Mouse (Mus musculus): Measurements from ENCODE around the gene Uaca. TPM values are rescaled to one million over a fixed set of nuclear protein-coding genes. Genes with fewer than 3 reads are reported as not detected.

The Uaca gene
- total and polyA plus RNA-seq, 3 experiments: 10.6 to 53.5 (median 42.7) TPM

DNA sequence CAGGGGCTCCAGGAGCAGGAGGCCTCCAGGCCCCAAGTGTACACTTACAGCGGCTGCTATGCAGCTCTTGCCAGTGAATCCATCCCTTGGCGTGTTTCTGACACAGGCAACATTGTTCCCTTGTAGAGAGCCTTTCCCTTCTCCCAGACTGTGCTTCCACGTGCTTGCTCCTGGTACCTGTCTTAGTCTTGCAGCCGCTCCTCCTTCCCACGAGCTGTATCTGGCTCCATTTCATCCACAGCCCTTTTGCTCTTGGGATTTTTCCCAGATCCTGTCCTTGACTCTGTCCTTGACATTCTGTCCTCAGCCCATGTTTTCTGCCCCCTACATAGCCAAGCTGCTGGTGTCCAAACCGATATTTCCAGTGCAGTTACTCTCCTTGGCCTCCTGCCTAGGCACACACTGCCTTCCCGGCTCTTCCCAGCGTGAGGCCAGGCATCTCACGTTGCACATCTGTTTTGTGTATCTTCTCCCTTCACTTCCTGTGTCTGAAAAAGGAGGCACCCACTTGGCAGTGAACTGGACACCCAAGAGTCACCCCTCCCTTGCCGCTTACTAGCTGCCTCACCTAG, 34.8 kb upstream of the Uaca start:
- peak; percentile 57 to 78 for DNase-seq
- TF ChIP-seq CTCF (IDR thresholded peaks at IDR 0.05) (no peak), EP300 (IDR thresholded peaks at IDR 0.05; ENCODE audit: insufficient read depth, low read depth, low read length) (peak; percentile 73; the same call in 1 of the 2 replicates), POLR2A (IDR thresholded peaks at IDR 0.05; ENCODE audit: insufficient read depth, low read depth, low read length) (no peak)
- Histone ChIP-seq H3K36me3 (ENCODE audit: control insufficient read depth, insufficient read depth, low read length) (no peaks in the 10 kb centered on the region), H3K79me2 (replicated peaks; ENCODE audit: control insufficient read depth, insufficient read depth, low read length) (no peaks in the 10 kb centered on the region), H3K27ac (peak overlapping the region; percentile 47), H3K4me1 (ENCODE audit: control insufficient read depth, insufficient read depth, low read length) (peaks cover 13% of the 10 kb centered on the region), H3K27me3 (ENCODE audit: control insufficient read depth, insufficient read depth, low read length) (no peaks in the 10 kb centered on the region), H3K4me3 (no peak overlapping the region), H3K9ac (ENCODE audit: low read depth, low read length) (no peak overlapping the region)
- WGBS: 23% methylated on average over 10 of the region's 10 CpGs
- intact Hi-C loops (cut with DNase I): loop anchor here (2.0 kb wide), 1 partner anchor 59 kb away; no protein-coding TSS in a partner anchor

DNA sequence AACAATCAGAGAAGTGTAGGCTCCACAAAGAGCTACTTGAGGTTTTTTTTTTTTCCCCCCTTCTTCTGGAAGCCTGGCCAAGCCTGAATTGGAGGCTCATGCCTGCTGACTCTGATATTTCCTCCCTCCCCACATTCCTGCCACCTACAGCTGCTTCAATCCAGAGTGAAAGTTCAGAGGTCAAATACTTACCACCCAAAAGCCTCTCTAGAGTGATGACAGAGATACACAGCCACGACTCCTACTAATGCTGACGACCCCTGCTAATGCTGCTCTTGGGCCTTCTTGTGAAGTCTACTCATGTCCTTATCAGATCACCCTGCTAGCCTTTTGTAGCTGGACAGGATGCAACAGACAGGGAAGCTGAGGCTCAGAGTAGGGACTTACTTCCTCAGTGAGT, 29.2 kb upstream of the Uaca start:
- H3K79me2 ChIP-seq (replicated peaks; ENCODE audit: control insufficient read depth, insufficient read depth, low read length): no peaks in the 10 kb centered on the region
- no peak for TF ChIP-seq POLR2A (IDR thresholded peaks at IDR 0.05; ENCODE audit: insufficient read depth, low read depth, low read length)
- TF ChIP-seq EP300 (IDR thresholded peaks at IDR 0.05; ENCODE audit: insufficient read depth, low read depth, low read length): no peak
- no peak for TF ChIP-seq CTCF (IDR thresholded peaks at IDR 0.05)
- DNase-seq: no peak
- no peaks in the 10 kb centered on the region for H3K36me3 ChIP-seq (ENCODE audit: control insufficient read depth, insufficient read depth, low read length)
- intact Hi-C loops (cut with DNase I): no loop called here
- no peak overlapping the region for H3K9ac ChIP-seq (ENCODE audit: low read depth, low read length)
- H3K27ac ChIP-seq: no peak overlapping the region
- H3K4me3 ChIP-seq: no peak overlapping the region
- WGBS: 37% methylated on average over 2 of the region's 2 CpGs
- peaks cover 4% of the 10 kb centered on the region for H3K4me1 ChIP-seq (ENCODE audit: control insufficient read depth, insufficient read depth, low read length)
- no peaks in the 10 kb centered on the region for H3K27me3 ChIP-seq (ENCODE audit: control insufficient read depth, insufficient read depth, low read length)

GRCm38 (mm10) chr9:60768393-60768792, 25.9 kb upstream of the Uaca start:
- no peak overlapping the region for H3K4me3 ChIP-seq
- no peaks in the 10 kb centered on the region for H3K36me3 ChIP-seq (ENCODE audit: control insufficient read depth, insufficient read depth, low read length)
- intact Hi-C loops (cut with DNase I): no loop called here
- H3K4me1 ChIP-seq (ENCODE audit: control insufficient read depth, insufficient read depth, low read length): peaks cover 4% of the 10 kb centered on the region
- DNase-seq: peak in 1 of 2 experiments; percentile 27
- H3K27me3 ChIP-seq (ENCODE audit: control insufficient read depth, insufficient read depth, low read length): no peaks in the 10 kb centered on the region
- H3K9ac ChIP-seq (ENCODE audit: low read depth, low read length): no peak overlapping the region; the same call in 1 of the 2 replicates
- 30% methylated on average over 9 of the region's 9 CpGs for WGBS
- H3K79me2 ChIP-seq (replicated peaks; ENCODE audit: control insufficient read depth, insufficient read depth, low read length): no peaks in the 10 kb centered on the region
- H3K27ac ChIP-seq: peak overlapping the region; percentile 47
- TF ChIP-seq EP300 (IDR thresholded peaks at IDR 0.05; ENCODE audit: insufficient read depth, low read depth, low read length): no peak
- no peak for TF ChIP-seq POLR2A (IDR thresholded peaks at IDR 0.05; ENCODE audit: insufficient read depth, low read depth, low read length)
- no peak for TF ChIP-seq CTCF (IDR thresholded peaks at IDR 0.05)

DNA sequence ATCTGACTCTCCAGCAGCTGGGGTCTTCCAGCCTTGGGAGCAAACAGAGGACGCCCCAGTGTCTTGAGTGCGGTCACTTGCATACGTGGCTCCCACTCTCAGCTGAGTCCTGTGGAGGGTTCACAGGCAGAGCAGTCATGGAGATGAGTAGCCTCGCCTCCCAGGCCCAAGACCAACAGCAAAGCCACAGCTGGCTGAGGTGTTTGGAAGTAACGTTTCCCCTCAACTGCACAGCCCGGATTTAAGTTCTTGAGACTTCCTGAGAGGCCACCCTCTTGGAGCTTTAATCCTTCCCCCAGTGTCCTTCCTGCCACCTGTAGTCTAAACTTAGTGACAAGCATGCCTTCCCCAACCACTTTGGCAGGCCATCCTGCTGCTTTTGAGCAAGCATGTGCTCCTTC, 24.6 kb upstream of the Uaca start:
- Histone ChIP-seq H3K27ac (peak overlapping the region; percentile 42), H3K4me3 (no peak overlapping the region), H3K9ac (ENCODE audit: low read depth, low read length) (no peak overlapping the region), H3K36me3 (ENCODE audit: control insufficient read depth, insufficient read depth, low read length) (no peaks in the 10 kb centered on the region), H3K4me1 (ENCODE audit: control insufficient read depth, insufficient read depth, low read length) (peaks cover 4% of the 10 kb centered on the region), H3K27me3 (ENCODE audit: control insufficient read depth, insufficient read depth, low read length) (no peaks in the 10 kb centered on the region), H3K79me2 (replicated peaks; ENCODE audit: control insufficient read depth, insufficient read depth, low read length) (no peaks in the 10 kb centered on the region)
- WGBS: 57% methylated on average over 6 of the region's 6 CpGs
- intact Hi-C loops (cut with DNase I): no loop called here
- DNase-seq: peak; percentile 33 to 37
- no peak for TF ChIP-seq CTCF (IDR thresholded peaks at IDR 0.05)
- TF ChIP-seq EP300 (IDR thresholded peaks at IDR 0.05; ENCODE audit: insufficient read depth, low read depth, low read length): 0 out of 2 replicates have a peak, but pooled peaks have one; percentile 21

DNA sequence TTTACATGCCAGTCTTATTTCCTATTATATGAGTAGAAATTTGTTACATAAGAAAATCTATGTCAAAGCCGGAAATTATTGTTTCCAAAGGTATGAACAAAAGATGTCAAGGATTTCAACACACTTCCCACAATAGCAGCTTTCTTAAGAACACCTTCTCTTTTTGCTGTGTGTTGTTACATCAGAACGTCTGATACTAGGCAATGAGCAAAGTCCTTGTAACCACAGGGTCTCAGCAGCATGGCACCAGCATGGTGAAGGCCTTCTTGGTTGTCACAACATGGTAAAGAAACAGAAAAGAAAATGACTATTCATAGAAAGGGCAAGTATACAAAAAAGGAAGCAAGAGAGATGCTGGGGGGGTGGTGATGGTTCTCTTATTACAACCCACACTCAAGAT, 20.6 kb upstream of the Uaca start:
- TF ChIP-seq EP300 (IDR thresholded peaks at IDR 0.05; ENCODE audit: insufficient read depth, low read depth, low read length) (no peak), CTCF (IDR thresholded peaks at IDR 0.05) (no peak), POLR2A (IDR thresholded peaks at IDR 0.05; ENCODE audit: insufficient read depth, low read depth, low read length) (no peak)
- Histone ChIP-seq H3K4me1 (ENCODE audit: control insufficient read depth, insufficient read depth, low read length) (no peaks in the 10 kb centered on the region; the same call in none of the 2 replicates), H3K27ac (no peak overlapping the region), H3K9ac (ENCODE audit: low read depth, low read length) (no peak overlapping the region), H3K27me3 (ENCODE audit: control insufficient read depth, insufficient read depth, low read length) (no peaks in the 10 kb centered on the region), H3K36me3 (ENCODE audit: control insufficient read depth, insufficient read depth, low read length) (no peaks in the 10 kb centered on the region), H3K79me2 (replicated peaks; ENCODE audit: control insufficient read depth, insufficient read depth, low read length) (no peaks in the 10 kb centered on the region), H3K4me3 (no peak overlapping the region)
- intact Hi-C loops (cut with DNase I): no loop called here
- no peak for DNase-seq
- 91% methylated on average over 2 of the region's 2 CpGs for WGBS

GRCm38 (mm10) chr9:60776899-60777298, 17.4 kb upstream of the Uaca start:
- 39% methylated on average over 9 of the region's 9 CpGs for WGBS
- Histone ChIP-seq H3K4me3 (no peak overlapping the region), H3K27ac (no peak overlapping the region; the same call in 1 of the 2 replicates), H3K4me1 (ENCODE audit: control insufficient read depth, insufficient read depth, low read length) (no peaks in the 10 kb centered on the region; the same call in none of the 2 replicates), H3K36me3 (ENCODE audit: control insufficient read depth, insufficient read depth, low read length) (no peaks in the 10 kb centered on the region), H3K9ac (ENCODE audit: low read depth, low read length) (no peak overlapping the region), H3K27me3 (ENCODE audit: control insufficient read depth, insufficient read depth, low read length) (no peaks in the 10 kb centered on the region), H3K79me2 (replicated peaks; ENCODE audit: control insufficient read depth, insufficient read depth, low read length) (no peaks in the 10 kb centered on the region)
- DNase-seq: no peak
- TF ChIP-seq CTCF (IDR thresholded peaks at IDR 0.05) (no peak), EP300 (IDR thresholded peaks at IDR 0.05; ENCODE audit: insufficient read depth, low read depth, low read length) (0 out of 2 replicates have a peak, but pooled peaks have one; percentile 31)
- intact Hi-C loops (cut with DNase I): no loop called here

All from heart, adult 2 months (tissue).